Mouse (Mus musculus) CD4-positive, CD25-positive, alpha-beta regulatory T cell, adult 4 months (primary cell): Measurements from ENCODE around the gene Ell3. TPM values are rescaled to one million over a fixed set of nuclear protein-coding genes. Genes with fewer than 3 reads are reported as not detected.
"Not testable (repeated sequence)": the region's sequence is repeated elsewhere in the genome, so short reads cannot be mapped to it uniquely, and the experiment has no call there.

Experiments used
- ATAC-seq: one replicate; pipeline ENCODE4 v1.8.0; 2017
- polyA plus RNA-seq, 2 experiments: library from polyadenylated mRNA; unstranded; fragments of 100-300 nt; shearing (Covaris generic); gene quantifications; one replicate each; pipeline ENCODE4 v1.2.1; 2017

The Ell3 gene
- 1 to 10 TPM; 1.6 to 1.7 TPM for polyA plus RNA-seq

GRCm38 (mm10) chr2:121444178-121444577 lies at the start of gene Ell3:
Ell3 (minus strand) TSS chr2:121444278.
- no peak for ATAC-seq

GRCm38 (mm10) chr2:121484403-121484802 lies 40.3 kb upstream of the Ell3 start:
- not testable (repeated sequence) for ATAC-seq

- ATAC-seq: no peak
Observed at GRCm38 (mm10) chr2:121483576-121483975, 39.5 kb upstream of the Ell3 start.

- ATAC-seq: not testable (repeated sequence)
Observed at GRCm38 (mm10) chr2:121480916-121481315, 36.8 kb upstream of the Ell3 start.

DNA sequence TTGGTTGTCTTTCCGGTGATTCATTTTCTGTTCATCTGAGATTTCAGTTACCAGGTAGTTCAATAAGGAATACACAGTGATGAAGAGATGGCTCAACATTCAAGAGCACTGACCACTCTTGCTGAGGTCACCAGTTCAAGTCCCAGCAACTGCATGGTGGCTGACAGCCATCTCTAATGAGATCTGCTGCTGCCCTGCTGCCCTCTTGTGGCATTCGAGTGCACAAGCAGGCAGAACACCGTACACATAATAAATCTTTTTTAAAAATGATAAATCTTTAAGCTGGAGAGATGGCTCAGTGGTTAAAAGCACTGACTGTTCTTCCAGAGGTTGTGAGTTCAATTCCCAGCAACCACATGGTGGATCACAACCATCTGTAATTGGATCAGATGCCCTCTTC lies 36.4 kb upstream of the Ell3 start:
- peak; percentile 56 for ATAC-seq

GRCm38 (mm10) chr2:121477491-121478266 lies 33.6 kb upstream of the Ell3 start:
- ATAC-seq: no peak

DNA sequence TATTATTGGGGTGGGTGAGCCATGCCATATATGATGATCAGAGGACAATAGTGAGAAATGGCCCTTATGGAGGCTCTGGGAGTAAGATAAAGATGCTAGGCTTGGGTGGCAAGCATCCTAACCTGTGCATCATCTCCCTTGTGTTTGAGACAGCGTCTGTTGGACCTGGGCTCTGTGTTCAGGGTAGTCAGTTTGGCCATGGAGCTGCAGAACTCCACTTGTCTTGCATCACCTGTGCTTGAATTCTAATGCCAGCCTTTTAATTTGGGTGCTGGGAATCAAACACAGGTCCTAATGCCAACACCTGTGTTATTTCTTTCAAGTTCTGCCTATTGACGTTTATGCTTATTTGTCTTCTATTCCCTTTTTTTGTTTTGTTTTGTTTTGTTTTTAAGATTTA lies 31.2 kb upstream of the Ell3 start:
- ATAC-seq: not testable (repeated sequence)

DNA sequence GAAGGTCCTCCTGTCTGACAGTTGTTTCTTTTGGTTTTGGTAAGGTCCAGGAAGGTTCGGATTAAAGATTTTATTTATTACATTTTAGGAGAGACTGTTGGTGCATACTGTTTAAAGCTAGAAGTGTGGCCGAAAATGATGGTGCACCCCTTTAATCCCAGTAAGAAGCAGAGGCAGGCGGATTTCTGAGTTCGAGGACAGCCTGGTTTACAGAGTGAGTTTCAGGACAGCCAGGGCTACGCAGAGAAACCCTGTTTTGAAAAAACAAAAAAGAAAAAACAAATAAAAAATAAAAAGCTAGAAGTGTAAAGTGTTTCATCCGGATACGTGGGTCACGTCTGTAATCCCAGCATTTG lies 30.1 kb upstream of the Ell3 start:
- ATAC-seq: peak; percentile 54

GRCm38 (mm10) chr2:121473301-121474179 lies 29.5 kb upstream of the Ell3 start, which contains the start of gene Mfap1b:
Mfap1b (minus strand) TSS chr2:121474067.
- ATAC-seq: peak; percentile 99

DNA sequence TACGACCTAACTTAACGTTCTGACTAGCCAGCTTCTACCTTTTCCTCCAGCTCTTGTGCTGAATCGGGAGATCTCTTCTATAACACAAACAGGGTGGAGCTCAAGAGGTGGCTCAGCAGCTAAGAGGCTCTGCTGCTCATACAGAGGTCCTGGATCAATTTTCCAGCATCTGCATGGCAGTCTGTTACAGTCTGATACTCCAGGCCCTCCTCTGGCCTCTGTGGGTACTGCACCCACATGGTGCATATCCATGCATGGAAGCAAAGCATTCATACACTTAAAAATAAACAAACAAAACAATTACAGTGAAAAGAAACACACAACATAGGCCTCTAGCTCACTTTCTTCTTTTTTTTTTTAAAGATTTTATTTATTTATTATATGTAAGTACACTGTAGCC lies 28.7 kb upstream of the Ell3 start:
- ATAC-seq: not testable (repeated sequence)

DNA sequence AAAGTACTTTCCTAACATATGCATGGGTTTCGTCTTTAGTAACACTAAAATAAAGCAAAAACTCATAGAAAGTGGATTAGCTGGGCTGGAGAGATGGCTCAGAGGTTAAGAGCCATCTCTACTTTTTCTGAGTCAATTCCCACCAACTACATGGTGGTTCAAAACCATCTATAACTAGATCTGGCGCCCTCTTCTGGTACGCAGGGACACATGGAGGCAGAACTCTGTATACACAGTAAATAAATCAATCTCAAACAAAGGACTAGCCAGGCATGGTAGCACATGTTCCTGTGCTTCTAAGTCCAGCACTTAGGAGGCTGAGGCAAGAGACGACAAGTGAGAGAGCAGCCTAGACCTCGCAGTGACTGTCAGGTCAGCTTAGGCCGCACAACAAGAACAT lies 24.9 kb upstream of the Ell3 start:
- peak; percentile 18 for ATAC-seq

DNA sequence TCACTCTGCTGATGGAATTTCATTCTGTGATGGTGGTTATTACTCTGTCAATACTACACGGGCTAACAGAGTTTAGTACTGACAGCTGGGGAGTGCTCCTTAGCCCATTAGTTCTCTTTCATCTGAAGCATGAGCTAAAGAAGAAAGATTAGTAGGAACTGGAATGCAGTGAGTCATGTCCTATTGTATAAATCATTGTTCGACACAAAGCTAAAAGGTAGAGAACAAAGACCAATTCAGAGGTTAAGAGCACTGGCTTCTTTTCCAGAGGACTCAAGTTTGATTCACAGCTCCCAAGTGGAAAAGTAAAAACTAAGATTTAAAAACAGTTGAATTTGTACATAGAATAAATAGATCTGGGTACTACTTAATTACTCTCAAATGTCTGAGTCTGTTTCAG lies 16.0 kb upstream of the Ell3 start:
- ATAC-seq: no peak

DNA sequence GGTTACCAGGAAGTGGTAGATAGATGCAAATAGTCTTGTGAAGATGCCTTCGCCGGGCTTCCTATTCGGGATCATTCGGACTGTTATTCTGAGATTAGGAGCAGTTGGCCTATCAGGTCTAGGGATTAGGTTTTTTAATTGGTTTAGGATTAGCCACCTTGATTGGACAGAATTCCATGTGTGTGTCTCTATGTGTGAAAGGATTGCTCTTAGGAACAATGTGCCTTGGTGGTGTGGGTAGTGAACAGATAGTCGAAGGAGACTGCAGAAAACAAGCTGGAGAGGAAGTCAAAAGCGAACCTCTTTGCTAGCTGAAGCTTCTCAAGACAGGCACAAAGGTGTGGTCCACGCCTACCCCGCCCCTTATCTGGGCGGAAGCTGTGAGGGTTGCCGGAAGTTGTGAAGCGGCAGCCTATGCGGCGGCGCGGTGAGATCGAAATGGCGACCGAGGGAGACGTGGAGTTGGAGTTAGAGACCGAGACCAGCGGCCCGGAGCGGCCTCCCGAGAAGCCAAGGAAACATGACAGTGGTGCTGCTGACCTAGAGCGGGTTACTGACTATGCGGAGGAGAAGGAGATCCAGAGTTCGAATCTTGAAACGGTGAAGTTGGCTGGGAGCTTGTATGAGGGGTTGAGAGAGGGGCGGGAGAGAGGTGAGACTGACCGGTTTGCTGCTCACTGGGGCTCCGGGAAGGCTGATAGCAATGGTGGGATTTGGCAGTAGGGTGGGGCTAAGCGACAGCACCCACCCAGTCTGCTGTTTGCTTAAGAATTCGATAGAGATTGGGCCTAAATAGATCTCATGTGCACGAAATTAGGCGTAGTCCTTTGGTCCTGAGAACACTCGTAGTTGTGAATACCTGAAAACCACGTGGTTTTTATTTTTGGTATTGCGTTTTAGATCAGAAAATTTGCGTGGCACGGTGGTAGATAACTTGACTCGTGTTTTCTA lies 12.9 kb upstream of the Ell3 start, which contains the start of gene Serinc4:
Serinc4 (minus strand) TSS at position 90 of the 951 bp plus-strand sequence.
- peak; percentile 100 for ATAC-seq

GRCm38 (mm10) chr2:121455534-121455933 lies 11.5 kb upstream of the Ell3 start:
- no peak for ATAC-seq

DNA sequence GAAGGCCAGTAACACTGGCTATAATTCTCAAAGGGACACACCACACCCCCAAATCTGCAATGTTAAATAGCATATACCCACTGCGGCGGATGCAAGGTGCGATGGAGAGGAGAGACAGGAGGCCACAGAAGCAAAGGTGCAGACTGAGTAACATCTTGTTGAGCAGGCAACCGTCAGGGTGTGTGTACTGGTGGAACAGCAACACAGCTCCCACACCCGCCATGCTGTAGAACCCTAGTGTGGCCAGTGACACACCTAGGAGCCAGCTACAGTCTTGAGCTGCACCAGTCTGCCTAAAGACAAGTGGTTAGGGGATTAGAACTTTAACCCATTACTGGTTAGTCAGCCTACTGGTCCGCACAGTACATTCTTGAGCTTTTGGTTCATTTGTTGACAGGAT lies 9.8 kb upstream of the Ell3 start:
- ATAC-seq: no peak

GRCm38 (mm10) chr2:121452990-121453389 lies 8.9 kb upstream of the Ell3 start, which contains the start of gene Hypk:
Hypk (plus strand) TSS chr2:121453290.
- no peak for ATAC-seq

GRCm38 (mm10) chr2:121452361-121452760 lies 8.3 kb upstream of the Ell3 start:
- ATAC-seq: no peak

DNA sequence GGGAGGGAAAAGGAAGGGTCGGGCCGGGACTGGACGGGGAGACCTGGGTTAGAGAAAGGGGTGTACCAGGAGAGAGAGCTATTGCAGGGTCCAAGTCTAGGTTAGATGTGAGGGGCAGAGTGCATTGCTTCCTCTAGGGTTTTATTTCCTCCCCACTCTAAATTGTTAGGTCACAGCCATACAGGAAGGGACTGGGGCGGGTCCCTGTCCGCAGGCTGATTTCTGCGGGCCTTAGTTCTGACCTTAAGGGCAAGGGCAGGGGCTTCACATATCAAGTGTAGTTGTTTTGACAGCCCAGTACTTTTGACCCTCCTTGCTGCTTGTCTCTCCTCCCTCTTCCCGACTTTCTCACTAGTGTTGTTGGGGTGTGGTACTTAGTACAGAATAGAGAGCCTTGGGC lies 6.0 kb upstream of the Ell3 start:
- ATAC-seq: no peak

DNA sequence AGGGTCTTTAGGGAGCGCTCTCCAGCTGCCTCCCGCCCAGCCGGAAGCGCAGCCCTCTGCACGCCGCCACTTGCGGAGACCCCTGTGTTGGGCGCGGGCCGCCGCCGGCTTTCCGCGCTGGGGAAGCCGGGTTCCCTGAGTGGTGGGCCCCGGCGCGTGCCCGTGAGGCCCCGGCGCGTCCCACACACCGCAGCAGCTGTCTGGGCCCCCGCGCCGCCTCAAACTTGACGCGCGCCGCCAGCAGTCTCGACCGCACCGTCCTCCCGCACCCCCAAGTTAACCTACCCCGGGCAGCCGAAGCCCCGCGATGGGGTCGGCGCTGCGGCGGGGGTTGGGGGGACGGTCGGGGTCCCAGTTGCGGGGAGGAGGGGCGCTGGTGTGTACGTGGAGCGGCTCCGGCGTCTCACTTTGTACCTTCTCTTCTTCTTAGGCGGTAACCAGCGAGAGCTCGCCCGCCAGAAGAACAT lies 5.5 kb upstream of the Ell3 start:
- peak; percentile 7 for ATAC-seq

GRCm38 (mm10) chr2:121448739-121449535 lies 4.9 kb upstream of the Ell3 start, which contains the start of gene Serf2:
Serf2 (plus strand) TSS chr2:121449195.
- ATAC-seq: peak; percentile 92

GRCm38 (mm10) chr2:121448136-121448535 lies 4.1 kb upstream of the Ell3 start:
- no peak for ATAC-seq
